Mouse (Mus musculus) MEL (cell line): Measurements from ENCODE around the gene Pacsin1. TPM values are rescaled to one million over a fixed set of nuclear protein-coding genes. Genes with fewer than 3 reads are reported as not detected.
A peak's percentile ranks its signal among the peaks of the same experiment; 100 is the strongest.

ENCODE experiments used
- DNase-seq: peaks from one replicate; pipeline ENCODE4 v3.0.0; 2011; ENCODE audit warnings: low read depth, low spot score
- H3K27ac ChIP-seq: 2 replicates; pipeline ENCODE4 v1.5.1; 2012; ENCODE audit warnings: low read depth, mild to moderate bottlenecking, control low read depth, low read length, moderate library complexity; ENCODE audit not compliant: control insufficient read depth
- H3K27me3 ChIP-seq, 2 experiments: fragments of 150-350 bp in 1 of 2; sonication (generic) in 1 of 2; 2 replicates each; pipeline ENCODE4 v1.6.1; 2012; ENCODE audit warnings: low read length in 2 of 2, mild to moderate bottlenecking in 2 of 2, improper control_type of control experiment in 1 of 2, moderate library complexity in 1 of 2; ENCODE audit not compliant: insufficient read depth in 2 of 2, control insufficient read depth in 1 of 2
- H3K36me3 ChIP-seq, 2 experiments: 2 replicates each; pipeline ENCODE4 v1.6.1; 2012 to 2014; ENCODE audit warnings: low read length in 2 of 2, improper control_type of control experiment in 1 of 2, inconsistent platforms in 1 of 2, mild to moderate bottlenecking in 1 of 2; ENCODE audit not compliant: insufficient read depth in 2 of 2, control insufficient read depth in 1 of 2
- H3K4me1 ChIP-seq, 2 experiments: fragments of 150-350 bp in 1 of 2; sonication (generic) in 1 of 2; 2 replicates each; pipeline ENCODE4 v1.6.1; 2012; ENCODE audit warnings: low read length in 2 of 2, improper control_type of control experiment in 1 of 2, mild to moderate bottlenecking in 1 of 2; ENCODE audit not compliant: insufficient read depth in 2 of 2, control insufficient read depth in 1 of 2
- H3K4me3 ChIP-seq, 2 experiments: fragments of 150-350 bp in 1 of 2; sonication (generic) in 1 of 2; 2 replicates each; pipeline ENCODE4 v1.5.1; 2012; ENCODE audit warnings: low read depth in 2 of 2, low read length in 2 of 2, mild to moderate bottlenecking in 2 of 2, moderate library complexity in 2 of 2, control low read depth in 1 of 2, improper control_type of control experiment in 1 of 2; ENCODE audit not compliant: control insufficient read depth in 1 of 2, insufficient read depth in 1 of 2
- H3K79me2 ChIP-seq: 2 replicates; pipeline ENCODE4 v1.6.1; 2012; ENCODE audit warnings: mild to moderate bottlenecking, low read length, moderate library complexity; ENCODE audit not compliant: control insufficient read depth, poor library complexity, insufficient read depth
- H3K9ac ChIP-seq: 2 replicates; pipeline ENCODE4 v1.6.1; 2012; ENCODE audit warnings: low read depth, mild to moderate bottlenecking, control low read depth, low read length, moderate library complexity; ENCODE audit not compliant: control insufficient read depth, poor library complexity, severe bottlenecking
- H3K9me3 ChIP-seq: fragments of 150-350 bp; sonication (generic); replicated peaks from 2 replicates; pipeline ENCODE4 v1.6.1; 2012; ENCODE audit warnings: mild to moderate bottlenecking, low read length, improper control_type of control experiment, moderate library complexity; ENCODE audit not compliant: insufficient read depth
- CHD1 ChIP-seq: IDR thresholded peaks from 2 replicates; pipeline ENCODE4 v1.6.1; 2012; ENCODE audit warnings: low read depth, mild to moderate bottlenecking, inconsistent platforms, low read length, improper control_type of control experiment
- EP300 ChIP-seq, 2 experiments: IDR thresholded peaks; 2 replicates each; pipeline ENCODE4 v1.6.1; 2011; ENCODE audit warnings: improper control_type of control experiment in 2 of 2, low read length in 2 of 2, low read depth in 1 of 2, mild to moderate bottlenecking in 1 of 2
- GABPA ChIP-seq: IDR thresholded peaks from 2 replicates; pipeline ENCODE4 v1.6.1; 2012; ENCODE audit warnings: low read depth, mild to moderate bottlenecking, inconsistent platforms, low read length, improper control_type of control experiment, moderate library complexity
- GATA1 ChIP-seq: IDR thresholded peaks from 2 replicates; pipeline ENCODE4 v1.6.1; 2011; ENCODE audit warnings: low read depth, low read length, improper control_type of control experiment
- JUND ChIP-seq: IDR thresholded peaks from 2 replicates; pipeline ENCODE4 v1.6.1; 2011; ENCODE audit warnings: low read depth, mild to moderate bottlenecking, improper control_type of control experiment, low read length
- NRF1 ChIP-seq: IDR thresholded peaks from 2 replicates; pipeline ENCODE4 v1.6.1; 2014; ENCODE audit warnings: low read depth, mild to moderate bottlenecking, inconsistent platforms, low read length, improper control_type of control experiment, moderate library complexity; ENCODE audit not compliant: poor library complexity, insufficient read depth, severe bottlenecking
- POLR2A ChIP-seq, 2 experiments: IDR thresholded peaks; 2 replicates each; pipeline ENCODE4 v1.6.1; 2011 to 2012; ENCODE audit warnings: low read length in 2 of 2, mild to moderate bottlenecking in 2 of 2, control low read depth in 1 of 2, improper control_type of control experiment in 1 of 2, low read depth in 1 of 2, moderate library complexity in 1 of 2; ENCODE audit not compliant: control insufficient read depth in 1 of 2, insufficient read depth in 1 of 2, poor library complexity in 1 of 2
- TBP ChIP-seq: IDR thresholded peaks from 2 replicates; pipeline ENCODE4 v1.8.0; 2011; ENCODE audit warnings: low read depth, low read length, improper control_type of control experiment
- ZKSCAN1 ChIP-seq: IDR thresholded peaks from 2 replicates; pipeline ENCODE4 v1.6.1; 2012; ENCODE audit warnings: low read depth, mild to moderate bottlenecking, inconsistent platforms, low read length, improper control_type of control experiment, moderate library complexity
- polyA plus RNA-seq, 2 experiments: library from polyadenylated mRNA; stranded (reverse) in 1 of 2; unstranded in 1 of 2; fragments of >175 nt in 1 of 2; fragments of >200 nt in 1 of 2; gene quantifications; 2 replicates each; pipeline versions ENCODE4 v1.2.1 to v1.2.4; 2012; ENCODE audit warnings: low replicate concordance in 2 of 2, low read depth in 1 of 2; ENCODE audit not compliant: insufficient read length in 2 of 2, insufficient read depth in 1 of 2, missing spikeins in 1 of 2
- total RNA-seq: library from RNA; depleted of rRNA; stranded (reverse); fragments of 300-350 nt; gene quantifications from 2 replicates; pipeline ENCODE4 v1.2.3, GENCODE M21; 2012; rRNA removed

Pacsin1 gene
- total RNA-seq (not detected in 2 replicates), polyA plus RNA-seq (under 1 TPM in 1 of 2 experiments, not detected in 1; 0.17 TPM)

GRCm38 (mm10) chr17:27655089-27656010 is at the start of gene Pacsin1:
Gene Pacsin1, plus strand, starts transcription at chr17:27655509.
- Histone ChIP-seq H3K4me3 (peak within 1 kb of the TSS in 1 of 2 experiments; percentile 26; a peak in 2 of 4 replicates), H3K9me3 (no peaks in the 10 kb centered on the region)
- TF ChIP-seq NRF1 (0 out of 2 replicates have a peak, but pooled peaks have one; percentile 20), CHD1 (no peak)

GRCm38 (mm10) chr17:27609576-27609975 is 45.7 kb upstream of the Pacsin1 start:
- H3K36me3 ChIP-seq: peaks cover 2 to 21% of the 10 kb centered on the region in 2 experiments
- H3K4me3 ChIP-seq: no peak overlapping the region
- H3K27ac ChIP-seq: no peak overlapping the region
- peaks cover 78% of the 10 kb centered on the region for H3K79me2 ChIP-seq
- TF ChIP-seq EP300 (IDR thresholded peaks at IDR 0.05; ENCODE audit: low read depth in 1 of 2, low read length in 2 of 2) (no peak), CHD1 (no peak), ZKSCAN1 (no peak), JUND (no peak), GABPA (no peak), POLR2A (IDR thresholded peaks at IDR 0.05; ENCODE audit: control insufficient read depth in 1 of 2, insufficient read depth in 1 of 2, low read depth in 1 of 2, low read length in 2 of 2, poor library complexity in 1 of 2) (no peak), GATA1 (no peak), TBP (no peak)
- no peak for DNase-seq
- peaks cover 12 to 31% of the 10 kb centered on the region in 2 experiments for H3K4me1 ChIP-seq
- no peak overlapping the region for H3K9ac ChIP-seq
- H3K9me3 ChIP-seq: no peaks in the 10 kb centered on the region
- no peaks in the 10 kb centered on the region for H3K27me3 ChIP-seq

More at GRCm38 (mm10) chr17:27655089-27656010, at the start of gene Pacsin1:
- Histone ChIP-seq H3K27me3 (no peaks in the 10 kb centered on the region), H3K4me1 (peaks cover 0 to 26% of the 10 kb centered on the region in 2 experiments; a peak in 2 of 4 replicates), H3K36me3 (peaks cover 0 to 9% of the 10 kb centered on the region in 2 experiments; a peak in 2 of 4 replicates), H3K9ac (no peak within 1 kb of the TSS; the same call in 1 of the 2 replicates), H3K27ac (no peak within 1 kb of the TSS), H3K79me2 (no peaks in the 10 kb centered on the region)
- DNase-seq: peak; percentile 50
